Mouse (Mus musculus): ENCODE results near the gene Rb1. TPM values are rescaled to one million over a fixed set of nuclear protein-coding genes. Genes with fewer than 3 reads are reported as not detected.

Rb1 gene
- total and polyA plus RNA-seq, 3 experiments: 6.3 to 13.2 TPM; not detected in 1

DNA sequence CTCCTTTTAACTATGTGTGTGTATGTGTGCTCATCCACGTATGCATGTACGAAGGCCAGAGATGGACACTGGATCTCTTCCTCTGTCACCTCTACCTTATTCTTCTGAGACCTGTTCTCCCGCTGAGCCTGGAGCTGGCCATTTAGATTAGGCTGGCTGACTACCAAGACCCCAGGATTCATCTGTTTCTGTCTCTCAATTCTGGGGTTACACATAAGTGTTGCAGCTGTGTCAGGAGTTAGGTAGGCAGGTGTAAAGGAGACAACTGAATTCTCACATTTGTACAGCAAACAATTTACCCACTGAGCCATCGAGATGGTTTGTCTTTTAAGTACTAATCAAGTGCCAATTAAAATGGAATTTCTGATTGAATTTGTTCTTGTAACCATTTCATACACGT is 12.7 kb downstream of the Rb1 start:
- no peaks in the 10 kb centered on the region; the same call in 1 of the 2 replicates for H3K79me2 ChIP-seq (ENCODE audit: control insufficient read depth, insufficient read depth, low read length, poor library complexity)
- no peak overlapping the region for H3K9ac ChIP-seq (ENCODE audit: control insufficient read depth, low read depth, low read length, poor library complexity, severe bottlenecking)
- H3K27ac ChIP-seq (ENCODE audit: control insufficient read depth, low read depth, low read length): no peak overlapping the region
- H3K9me3 ChIP-seq (replicated peaks; ENCODE audit: insufficient read depth, low read length): no peaks in the 10 kb centered on the region
- H3K4me3 ChIP-seq (ENCODE audit: control insufficient read depth in 1 of 2, insufficient read depth in 1 of 2, low read depth in 2 of 2, low read length in 2 of 2): no peak overlapping the region
- TF ChIP-seq HCFC1 (IDR thresholded peaks at IDR 0.05; ENCODE audit: low read depth, low read length) (no peak), MEF2A (IDR thresholded peaks at IDR 0.05; ENCODE audit: extremely low read depth, insufficient replicate concordance, low read depth, low read length, poor library complexity, severe bottlenecking) (no peak), NRF1 (IDR thresholded peaks at IDR 0.05; ENCODE audit: insufficient read depth, low read depth, low read length, poor library complexity, severe bottlenecking) (no peak), USF2 (IDR thresholded peaks at IDR 0.05; ENCODE audit: borderline replicate concordance in 1 of 2, insufficient read depth in 1 of 2, low read depth in 1 of 2, low read length in 2 of 2) (no peak), BHLHE40 (IDR thresholded peaks at IDR 0.05; ENCODE audit: borderline replicate concordance, low read depth, low read length) (no peak), ZNF384 (IDR thresholded peaks at IDR 0.05; ENCODE audit: low read depth, low read length) (no peak), ETS1 (IDR thresholded peaks at IDR 0.05; ENCODE audit: low read depth, low read length) (no peak), RAD21 (IDR thresholded peaks at IDR 0.05; ENCODE audit: low read depth, low read length) (no peak), TBP (IDR thresholded peaks at IDR 0.05; ENCODE audit: low read depth, low read length) (no peak), MAX (IDR thresholded peaks at IDR 0.05; ENCODE audit: low read length) (no peak), UBTF (IDR thresholded peaks at IDR 0.05; ENCODE audit: borderline replicate concordance, insufficient read depth, low read depth, low read length) (no peak)
- H3K4me1 ChIP-seq (ENCODE audit: control insufficient read depth in 1 of 2, insufficient read depth in 2 of 2, low read length in 2 of 2): peaks cover 2 to 4% of the 10 kb centered on the region in 2 experiments; a peak in 3 of 4 replicates
- H3K36me3 ChIP-seq (ENCODE audit: control insufficient read depth in 1 of 2, insufficient read depth in 2 of 2, low read length in 2 of 2): peaks cover 0 to 3% of the 10 kb centered on the region in 2 experiments; a peak in 2 of 4 replicates
- no peaks in the 10 kb centered on the region for H3K27me3 ChIP-seq (ENCODE audit: control insufficient read depth in 1 of 2, insufficient read depth in 2 of 2, low read length in 2 of 2)
- no peak for DNase-seq (ENCODE audit: low read depth, low spot score)

DNA sequence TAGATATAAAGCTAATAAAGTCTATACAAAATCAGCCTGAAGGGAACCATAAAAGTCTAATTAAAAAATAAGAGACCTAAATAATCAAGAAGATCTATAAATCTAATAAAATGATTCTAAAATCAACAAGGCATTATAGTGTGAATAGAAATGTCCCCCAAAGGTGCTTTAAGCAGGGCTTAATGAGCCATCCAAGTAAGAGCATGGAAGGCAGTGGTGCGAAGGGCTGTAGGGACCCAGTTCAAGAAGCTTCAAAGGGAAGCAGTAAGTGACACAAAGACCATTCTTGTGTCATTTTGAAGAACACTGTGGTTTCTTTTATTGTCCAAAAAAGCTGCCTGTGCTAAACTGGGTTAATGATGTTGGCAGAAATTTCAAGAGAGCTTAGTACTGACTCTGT is 18.1 kb downstream of the Rb1 start:
- Histone ChIP-seq H3K27me3 (ENCODE audit: control insufficient read depth in 1 of 2, insufficient read depth in 2 of 2, low read length in 2 of 2) (no peaks in the 10 kb centered on the region), H3K9me3 (replicated peaks; ENCODE audit: insufficient read depth, low read length) (no peaks in the 10 kb centered on the region), H3K4me3 (ENCODE audit: control insufficient read depth in 1 of 2, insufficient read depth in 1 of 2, low read depth in 2 of 2, low read length in 2 of 2) (no peak overlapping the region), H3K36me3 (ENCODE audit: control insufficient read depth in 1 of 2, insufficient read depth in 2 of 2, low read length in 2 of 2) (0 out of 4 replicates have a peak, but pooled peaks cover 0 to 1% of the 10 kb centered on the region in 2 experiments), H3K27ac (ENCODE audit: control insufficient read depth, low read depth, low read length) (no peak overlapping the region), H3K9ac (ENCODE audit: control insufficient read depth, low read depth, low read length, poor library complexity, severe bottlenecking) (no peak overlapping the region), H3K79me2 (ENCODE audit: control insufficient read depth, insufficient read depth, low read length, poor library complexity) (no peaks in the 10 kb centered on the region), H3K4me1 (ENCODE audit: control insufficient read depth in 1 of 2, insufficient read depth in 2 of 2, low read length in 2 of 2) (no peaks in the 10 kb centered on the region)
- no peak for TF ChIP-seq GATA1 (IDR thresholded peaks at IDR 0.05; ENCODE audit: low read depth, low read length)
- TF ChIP-seq BHLHE40 (IDR thresholded peaks at IDR 0.05; ENCODE audit: borderline replicate concordance, low read depth, low read length): no peak
- TF ChIP-seq MEF2A (IDR thresholded peaks at IDR 0.05; ENCODE audit: extremely low read depth, insufficient replicate concordance, low read depth, low read length, poor library complexity, severe bottlenecking): no peak
- no peak for TF ChIP-seq HCFC1 (IDR thresholded peaks at IDR 0.05; ENCODE audit: low read depth, low read length)
- no peak for TF ChIP-seq MAX (IDR thresholded peaks at IDR 0.05; ENCODE audit: low read length)
- no peak for TF ChIP-seq TBP (IDR thresholded peaks at IDR 0.05; ENCODE audit: low read depth, low read length)
- no peak for TF ChIP-seq TCF12 (IDR thresholded peaks at IDR 0.05; ENCODE audit: low read depth, low read length)
- no peak for TF ChIP-seq ZNF384 (IDR thresholded peaks at IDR 0.05; ENCODE audit: low read depth, low read length)
- no peak for TF ChIP-seq MYC (IDR thresholded peaks at IDR 0.05; ENCODE audit: low read depth, low read length)
- DNase-seq (ENCODE audit: low read depth, low spot score): no peak

All from MEL (cell line).